Mouse (Mus musculus) cerebellum, postnatal 4 days (tissue): ENCODE data around the gene Prkn.

Experiments
- DNase-seq, 2 experiments: peaks; one replicate each; pipeline ENCODE4 v3.0.0; 2022; ENCODE audit warnings: low spot score in 2 of 2, mixed read lengths in 1 of 2

The Prkn gene

DNA sequence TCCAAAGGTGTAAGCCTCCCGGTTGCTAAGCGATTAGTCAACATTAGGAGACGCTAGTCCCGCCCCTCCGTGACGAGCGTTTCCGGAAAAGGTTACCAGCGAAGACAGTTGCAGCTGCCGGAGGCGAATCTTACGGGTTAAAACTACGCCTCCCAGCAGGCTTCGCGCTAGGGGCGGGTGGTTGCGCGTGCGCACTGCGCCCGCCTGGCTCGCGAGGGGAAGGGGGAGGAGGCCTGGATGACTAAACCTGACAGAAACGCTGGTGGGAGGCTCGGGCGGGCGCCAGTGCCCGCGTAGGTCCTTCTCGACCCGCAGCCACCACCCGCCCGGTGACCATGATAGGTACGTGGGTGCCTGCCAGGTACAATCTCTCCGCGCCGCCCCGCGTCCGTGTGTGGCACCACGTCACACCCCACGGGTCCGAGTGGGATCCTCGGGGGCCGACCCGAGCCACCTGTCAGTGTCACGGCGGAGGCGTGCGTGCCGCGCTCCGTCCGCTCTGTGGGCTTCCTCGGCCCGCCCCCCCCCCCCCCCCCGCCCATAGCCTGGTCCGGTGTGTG lies at the start of gene Prkn, which contains the start of gene Pacrg:
TSS of gene Prkn (plus strand) at position 237 of the 560 bp plus-strand sequence.
TSS of gene Pacrg (minus strand) at position 164 of the 560 bp plus-strand sequence.
- peak; percentile 94 to 96 for DNase-seq

DNA sequence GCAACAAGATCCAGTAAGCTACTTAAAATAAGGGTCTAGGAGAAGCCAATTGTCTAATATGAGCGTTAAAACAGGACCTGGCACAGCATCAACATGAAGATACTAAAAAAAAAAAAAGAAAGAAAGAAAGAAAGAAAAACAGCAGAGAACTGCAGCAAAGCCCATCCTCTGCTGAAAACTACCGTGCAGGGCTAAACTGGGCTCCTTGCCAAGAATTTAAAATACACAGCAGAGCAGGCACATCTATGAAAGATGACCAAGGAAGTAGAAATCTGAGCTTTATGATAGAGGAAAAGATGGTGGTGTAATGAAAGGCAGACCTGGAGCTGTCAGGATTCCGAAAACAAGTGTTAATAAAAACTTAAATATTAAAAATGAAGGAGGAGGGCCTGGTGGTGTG lies 48.5 kb upstream of the Prkn start:
- no peak for DNase-seq

DNA sequence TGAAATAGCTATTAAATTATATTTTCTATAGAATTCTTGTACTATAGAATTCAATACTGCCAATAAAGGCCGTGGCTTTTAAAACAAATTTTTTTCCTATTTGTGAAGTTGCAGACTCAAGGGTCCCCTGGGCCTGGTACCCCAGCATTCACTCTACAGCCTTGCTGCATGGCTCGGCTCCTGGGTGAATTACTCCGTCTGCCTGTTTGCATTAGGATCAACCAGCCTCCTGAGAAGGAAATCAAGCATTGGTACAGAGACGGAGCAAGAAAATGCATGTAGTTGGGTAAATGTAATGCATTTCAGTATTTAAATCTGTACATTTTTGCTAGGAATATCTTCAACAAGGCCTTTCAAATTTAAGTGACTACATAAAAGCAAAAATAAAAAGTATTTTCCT lies 33.5 kb upstream of the Prkn start:
- peak in 1 of 2 experiments; percentile 41 for DNase-seq

DNA sequence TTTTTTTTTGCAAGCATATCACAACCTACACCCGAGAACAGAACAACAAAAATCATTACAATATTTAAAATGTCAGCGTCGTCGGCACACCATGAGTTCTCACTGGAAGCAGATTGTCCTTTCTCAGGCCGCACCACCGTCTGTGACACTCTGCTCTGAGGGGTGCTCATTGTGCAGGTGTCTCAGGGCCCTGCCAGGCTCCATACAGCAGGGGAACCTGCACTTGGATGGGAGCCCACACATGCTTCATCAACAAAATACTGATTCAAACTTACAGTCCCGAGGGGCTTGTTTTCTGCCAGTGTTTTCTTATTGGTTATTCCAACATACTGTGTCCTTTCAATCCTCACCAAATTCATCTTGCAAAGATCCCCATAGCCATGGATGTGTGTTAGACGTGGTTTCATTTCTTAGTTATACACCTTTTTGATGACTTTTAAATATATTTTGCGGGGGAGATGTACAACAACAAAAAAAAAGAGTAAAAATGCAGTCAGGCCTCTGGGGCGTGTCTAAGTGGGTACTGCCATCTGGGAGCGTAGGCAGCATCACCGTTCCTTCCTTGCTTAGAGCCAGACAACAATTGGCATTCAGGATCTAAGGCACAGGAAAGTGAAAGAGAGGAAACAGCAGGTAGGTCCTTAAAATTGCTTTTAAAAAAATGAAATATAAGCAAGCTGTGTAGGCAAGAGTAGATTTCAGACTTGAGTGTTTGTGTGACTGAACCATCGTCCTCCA lies 32.8 kb upstream of the Prkn start:
- DNase-seq, result peak in 1 of 2 experiments; percentile 42

- no peak for DNase-seq
Measured at GRCm38 (mm10) chr17:10808571-10808970, 31.6 kb upstream of the Prkn start.

DNA sequence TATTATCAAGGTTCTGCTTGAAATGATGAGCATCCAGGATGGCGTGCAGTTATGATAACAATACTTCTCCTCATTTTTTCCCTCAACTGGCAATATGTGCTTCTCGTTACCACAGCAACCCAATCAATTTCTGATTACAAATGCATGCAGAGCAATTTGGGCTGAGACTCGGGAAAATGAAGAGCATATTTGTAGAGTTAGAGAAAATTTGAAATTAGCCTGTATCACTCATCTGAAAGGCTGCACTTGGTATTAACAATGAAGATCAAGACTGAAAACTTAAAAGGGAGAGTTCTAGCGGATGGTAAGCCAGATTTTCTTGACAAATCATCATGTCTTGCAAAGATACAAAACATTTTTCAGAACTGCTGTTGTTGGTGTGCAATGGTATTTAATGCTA lies 21.2 kb upstream of the Prkn start:
- DNase-seq, result no peak

DNA sequence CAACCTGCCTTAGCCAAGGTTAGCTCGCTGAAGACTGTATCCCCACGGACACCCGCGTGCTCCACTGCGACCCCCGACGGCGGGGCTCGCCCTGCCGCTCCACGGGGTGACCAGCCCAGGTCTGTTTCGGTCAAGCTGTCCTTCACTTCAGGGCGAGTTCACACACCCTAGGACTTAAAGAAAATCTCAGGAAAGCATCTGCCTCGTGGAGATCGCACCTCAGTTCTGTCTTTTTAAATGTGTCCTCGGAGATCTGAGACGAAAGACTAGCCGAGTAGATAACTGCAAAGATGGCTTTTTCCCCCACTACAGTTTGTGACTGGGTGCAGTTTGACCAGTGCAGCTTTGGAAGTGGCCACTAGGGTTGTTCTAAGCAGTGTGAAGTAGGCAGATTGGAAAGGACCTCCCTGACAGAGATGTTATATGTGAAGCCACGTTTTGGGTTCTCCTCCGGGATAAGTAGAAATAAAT lies 582 bp downstream of the Prkn start:
- peak in 1 of 2 experiments; percentile 54 for DNase-seq

GRCm38 (mm10) chr17:10854207-10854606 lies 14.0 kb downstream of the Prkn start:
- DNase-seq, result no peak

GRCm38 (mm10) chr17:10874208-10875187 lies 34.3 kb downstream of the Prkn start:
- no peak for DNase-seq

DNA sequence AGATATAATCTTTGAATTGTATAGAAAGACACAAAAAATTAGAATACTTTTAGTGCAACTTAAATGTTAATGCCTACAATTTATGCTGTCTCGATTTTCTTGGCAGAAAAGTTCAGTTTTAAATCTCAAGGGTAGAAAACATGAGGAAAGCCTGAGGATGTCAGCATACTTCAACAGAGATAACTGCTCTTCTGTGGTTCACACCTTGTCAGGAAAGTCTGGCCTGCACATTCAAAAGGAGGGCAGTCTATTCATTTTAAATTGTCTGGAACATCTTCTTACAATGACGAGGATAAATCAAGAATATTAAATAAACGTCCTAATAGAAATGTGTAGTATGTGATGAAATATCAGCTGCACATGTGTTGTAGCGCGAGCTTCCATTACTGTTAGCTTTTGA lies 38.8 kb downstream of the Prkn start:
- no peak for DNase-seq

GRCm38 (mm10) chr17:10882260-10882659 lies 42.1 kb downstream of the Prkn start:
- no peak for DNase-seq

DNA sequence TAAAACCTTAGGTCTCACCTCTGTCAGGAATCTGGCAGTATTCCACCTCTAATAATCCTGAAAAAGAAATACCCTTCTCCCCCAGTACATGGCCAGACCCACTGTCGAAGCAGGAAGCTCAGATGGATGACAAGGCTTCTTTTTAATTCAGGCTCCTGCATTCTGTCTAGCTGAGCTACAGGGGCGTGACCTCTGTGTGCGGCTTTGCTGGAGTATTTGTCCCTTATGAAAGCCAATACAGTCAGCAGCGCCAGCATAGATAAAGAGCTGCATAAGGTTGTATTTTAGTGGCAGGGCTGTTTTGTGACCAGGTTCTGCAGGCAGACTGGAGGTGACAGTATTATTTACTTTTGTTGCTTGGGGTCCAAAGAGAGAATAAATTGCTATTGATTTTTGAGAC lies 47.7 kb downstream of the Prkn start:
- no peak for DNase-seq

- DNase-seq, result no peak
Measured at GRCm38 (mm10) chr17:10901686-10902228, 61.6 kb downstream of the Prkn start.

- DNase-seq, result no peak
Measured at GRCm38 (mm10) chr17:10936698-10937097, 96.5 kb downstream of the Prkn start.

DNA sequence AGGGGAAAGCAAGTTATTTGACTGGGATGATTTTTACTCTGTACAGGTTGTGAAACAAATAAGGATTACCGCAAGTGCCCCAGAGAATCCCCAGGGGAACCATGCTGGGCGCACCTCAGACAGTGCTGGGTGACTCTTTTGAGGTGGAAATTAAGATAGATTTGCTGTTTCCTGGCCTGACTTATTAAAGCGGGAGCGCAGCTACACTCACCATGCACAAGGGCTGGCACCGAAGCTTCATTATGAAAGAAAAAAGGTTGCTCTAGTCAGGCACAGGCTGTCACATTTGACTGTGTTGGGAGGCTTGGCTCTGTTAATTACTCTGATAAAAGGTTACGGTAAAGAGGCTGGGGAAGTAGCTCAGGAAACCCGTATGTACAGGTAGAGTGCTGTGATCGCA lies 97.7 kb downstream of the Prkn start:
- DNase-seq, result no peak

- DNase-seq, result no peak
Measured at GRCm38 (mm10) chr17:10938755-10939154, 98.6 kb downstream of the Prkn start.

DNA sequence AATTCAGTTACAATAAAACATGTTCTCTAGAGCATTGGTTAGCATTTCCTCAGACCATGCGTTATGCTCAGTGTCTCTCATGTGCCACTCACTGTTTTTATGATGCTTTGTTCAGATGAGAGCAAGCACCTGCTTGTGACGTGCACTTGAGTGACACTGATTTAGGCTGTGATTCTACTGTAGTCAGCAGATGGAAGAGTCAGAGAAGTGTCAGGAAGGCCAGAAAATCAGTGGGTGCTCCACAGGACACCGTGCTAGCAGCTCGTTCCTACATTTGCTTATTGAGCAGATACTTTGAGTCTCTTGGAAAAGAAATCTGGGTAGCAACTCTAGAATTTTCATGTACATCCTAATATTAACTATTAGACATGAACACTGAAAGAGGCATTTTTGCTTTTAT lies 106.4 kb downstream of the Prkn start:
- no peak for DNase-seq

- no peak for DNase-seq
Measured at GRCm38 (mm10) chr17:10947614-10948013, 107.4 kb downstream of the Prkn start.

DNA sequence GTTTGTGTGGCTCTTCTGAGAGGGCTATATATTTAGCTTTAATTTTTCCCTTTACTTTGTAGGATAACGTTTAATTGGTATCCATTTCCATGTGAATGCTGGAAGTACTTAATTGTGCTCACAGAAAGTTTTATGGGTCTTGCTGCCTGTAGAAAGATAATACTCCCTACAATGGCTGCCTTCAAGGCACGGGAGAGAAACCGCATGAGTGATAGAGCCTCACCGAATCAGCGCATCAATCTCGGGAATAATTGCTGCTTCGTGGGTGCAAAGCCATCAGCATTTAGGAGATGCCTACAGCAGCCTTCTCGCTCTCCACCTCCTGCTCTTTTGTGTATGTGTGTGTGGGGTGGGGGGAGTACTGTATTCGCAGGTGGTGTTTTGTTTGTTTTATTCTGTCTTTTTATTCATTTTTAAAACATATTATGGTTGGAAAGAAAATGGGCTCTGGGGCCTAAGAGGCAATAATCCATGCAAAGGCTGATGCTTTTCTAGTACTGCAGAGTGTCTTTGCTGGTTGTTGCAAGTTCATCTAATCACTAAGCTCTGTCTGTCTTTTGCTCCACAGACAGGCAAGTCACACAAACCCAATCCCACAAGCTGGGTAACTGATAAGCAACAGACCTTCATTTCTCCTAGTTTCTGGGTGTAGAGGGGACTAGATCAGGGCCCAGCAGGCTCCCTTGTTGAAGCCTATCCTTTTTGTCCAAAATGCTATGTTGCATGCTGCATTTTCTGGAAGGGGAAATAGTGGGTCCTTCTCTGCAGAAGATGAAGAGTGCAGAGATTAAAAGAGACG lies 119.1 kb downstream of the Prkn start:
- DNase-seq, result no peak

GRCm38 (mm10) chr17:10962151-10962550 lies 122.0 kb downstream of the Prkn start:
- DNase-seq, result no peak

DNA sequence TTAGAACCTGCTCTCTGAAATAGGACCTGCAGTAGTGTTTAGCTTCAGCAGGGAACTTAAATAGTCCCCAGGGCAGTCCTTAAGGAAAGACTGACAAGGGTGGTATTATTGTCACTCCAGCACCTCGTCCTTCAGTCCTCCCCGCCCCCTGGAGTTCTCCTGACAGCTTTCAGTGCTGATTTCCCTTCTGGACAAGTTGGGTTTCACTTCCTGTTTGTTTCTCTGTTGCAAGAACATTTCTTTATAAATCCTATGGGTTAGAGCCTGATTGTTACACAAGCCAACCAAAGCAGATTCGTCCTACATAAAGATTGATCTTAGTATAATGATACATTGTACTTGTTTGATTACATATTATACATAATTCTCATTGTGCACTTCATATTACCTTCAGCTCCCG lies 142.0 kb downstream of the Prkn start:
- no peak for DNase-seq
